Mouse (Mus musculus) kidney, embryonic 15.5 days (tissue): Measurements from ENCODE around the gene Art5. TPM values are rescaled to one million over a fixed set of nuclear protein-coding genes. Genes with fewer than 3 reads are reported as not detected.

Experiments used
- ATAC-seq: fragments of 200-750 bp; cut with Nextera tagmentation; replicated peaks from 2 replicates; pipeline ENCODE4 v1.8.0; 2017; ENCODE audit warnings: moderate TSS enrichment; ENCODE audit not compliant: low FRiP score
- H3K27ac ChIP-seq: fragments of 300-500 bp; sonication (generic); 2 replicates; pipeline ENCODE4 v1.5.1; 2015; ENCODE audit warnings: mild to moderate bottlenecking, inconsistent platforms
- H3K27me3 ChIP-seq: fragments of 300-500 bp; sonication (generic); 2 replicates; pipeline ENCODE4 v1.6.1; 2015; ENCODE audit warnings: inconsistent platforms
- H3K36me3 ChIP-seq: fragments of 300-500 bp; sonication (generic); 2 replicates; pipeline ENCODE4 v1.6.1; 2015; ENCODE audit warnings: inconsistent platforms
- H3K4me1 ChIP-seq: fragments of 300-500 bp; sonication (generic); 2 replicates; pipeline ENCODE4 v1.6.1; 2015; ENCODE audit warnings: inconsistent platforms
- H3K4me2 ChIP-seq: fragments of 300-500 bp; sonication (generic); 2 replicates; pipeline ENCODE4 v1.6.1; 2015; ENCODE audit warnings: moderate library complexity, mild to moderate bottlenecking, inconsistent platforms
- H3K4me3 ChIP-seq: fragments of 300-500 bp; sonication (generic); replicated peaks from 2 replicates; pipeline ENCODE4 v1.5.1; 2015; ENCODE audit warnings: mild to moderate bottlenecking, inconsistent platforms
- H3K9ac ChIP-seq: fragments of 300-500 bp; sonication (generic); 2 replicates; pipeline ENCODE4 v1.6.1; 2015; ENCODE audit warnings: mild to moderate bottlenecking, inconsistent platforms
- H3K9me3 ChIP-seq: fragments of 300-500 bp; sonication (generic); replicated peaks from 2 replicates; pipeline ENCODE4 v1.6.1; 2016; ENCODE audit warnings: inconsistent platforms
- WGBS: fragments of 180-500 bp; shearing (Covaris S2); methylation state at CpG from one replicate; pipeline ENCODE4 v1.1.7; 2015; ENCODE audit warnings: mixed read lengths; 5-methylcytosine and 5-hydroxymethylcytosine counted together
- polyA plus RNA-seq: library from polyadenylated mRNA; unstranded; fragments of >200 nt; fragmentation: Nextera tagmentation; extraction: Ambion mirVana; gene quantifications from 2 replicates; pipeline ENCODE4 v1.2.1, GENCODE M21; 2015

Art5 gene
- polyA plus RNA-seq, 1 experiment from 2014 or later, result 1.6 TPM

GRCm38 (mm10) chr7:102104126-102104525 is 5.2 kb downstream of the Art5 start:
- Histone ChIP-seq H3K36me3 (no peaks in the 10 kb centered on the region), H3K9me3 (no peaks in the 10 kb centered on the region), H3K4me3 (no peak overlapping the region), H3K4me2 (no peak overlapping the region), H3K27ac (no peak overlapping the region), H3K27me3 (no peaks in the 10 kb centered on the region), H3K4me1 (peaks cover 34% of the 10 kb centered on the region), H3K9ac (no peak overlapping the region)
- ATAC-seq, result no peak
- WGBS, result 62% methylated on average over 5 of the region's 5 CpGs

DNA sequence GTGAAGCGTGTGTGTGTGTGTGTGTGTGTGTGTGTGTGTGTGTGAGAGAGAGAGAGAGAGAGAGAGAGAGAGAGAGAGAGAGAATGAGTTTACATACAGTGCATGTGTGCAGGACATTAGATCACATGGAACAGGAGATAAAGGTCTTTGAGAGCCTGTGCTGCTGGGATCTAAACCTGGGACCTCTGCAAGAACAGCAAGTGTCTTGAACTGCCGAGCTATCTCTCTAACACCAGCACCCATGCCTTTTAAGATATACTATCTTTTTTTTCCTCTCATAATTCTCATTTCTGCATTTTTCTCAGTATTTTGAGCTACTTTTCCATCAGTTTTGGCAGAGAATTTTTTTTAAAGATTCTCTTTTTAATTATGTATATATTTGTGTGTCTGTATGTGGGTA is 5.7 kb downstream of the Art5 start:
- no peaks in the 10 kb centered on the region for H3K27me3 ChIP-seq
- no peak overlapping the region for H3K4me3 ChIP-seq
- no peak overlapping the region for H3K9ac ChIP-seq
- 86% methylated on average over 2 of the region's 2 CpGs for WGBS
- no peak for ATAC-seq
- peaks cover 37% of the 10 kb centered on the region for H3K4me1 ChIP-seq
- H3K9me3 ChIP-seq, result no peaks in the 10 kb centered on the region
- H3K4me2 ChIP-seq, result no peak overlapping the region
- H3K36me3 ChIP-seq, result no peaks in the 10 kb centered on the region
- no peak overlapping the region for H3K27ac ChIP-seq

GRCm38 (mm10) chr7:102102696-102103095 is 6.6 kb downstream of the Art5 start:
- H3K27me3 ChIP-seq, result no peaks in the 10 kb centered on the region
- ATAC-seq, result no peak

GRCm38 (mm10) chr7:102102241-102102640 is 7.0 kb downstream of the Art5 start:
- Histone ChIP-seq H3K4me3 (no peak overlapping the region), H3K27me3 (no peaks in the 10 kb centered on the region), H3K9me3 (no peaks in the 10 kb centered on the region), H3K27ac (no peak overlapping the region), H3K4me2 (no peak overlapping the region), H3K9ac (no peak overlapping the region), H3K36me3 (no peaks in the 10 kb centered on the region), H3K4me1 (peaks cover 35% of the 10 kb centered on the region)
- WGBS, result 45% methylated on average over 8 of the region's 8 CpGs
- no peak for ATAC-seq

More at GRCm38 (mm10) chr7:102102696-102103095, 6.6 kb downstream of the Art5 start:
- H3K9me3 ChIP-seq, result no peaks in the 10 kb centered on the region
- peaks cover 37% of the 10 kb centered on the region for H3K4me1 ChIP-seq
- H3K9ac ChIP-seq, result no peak overlapping the region
- H3K4me3 ChIP-seq, result no peak overlapping the region
- 37% methylated on average over 6 of the region's 6 CpGs for WGBS
- no peak overlapping the region for H3K27ac ChIP-seq
- H3K36me3 ChIP-seq, result no peaks in the 10 kb centered on the region
- no peak overlapping the region for H3K4me2 ChIP-seq

GRCm38 (mm10) chr7:102101487-102101886 is 7.8 kb downstream of the Art5 start, which contains the start of gene Art1:
TSS of gene Art1 (plus strand) at chr7:102101743.
- H3K9me3 ChIP-seq, result no peaks in the 10 kb centered on the region
- no peak for ATAC-seq
- H3K4me1 ChIP-seq, result peaks cover 28% of the 10 kb centered on the region
- no peak within 1 kb of the TSS for H3K4me3 ChIP-seq
- peak within 1 kb of the TSS; percentile 75 for H3K4me2 ChIP-seq
- no peak within 1 kb of the TSS for H3K9ac ChIP-seq
- peak within 1 kb of the TSS; percentile 78 for H3K27ac ChIP-seq
- 46% methylated on average over 5 of the region's 5 CpGs for WGBS
- H3K36me3 ChIP-seq, result no peaks in the 10 kb centered on the region
- H3K27me3 ChIP-seq, result no peaks in the 10 kb centered on the region

DNA sequence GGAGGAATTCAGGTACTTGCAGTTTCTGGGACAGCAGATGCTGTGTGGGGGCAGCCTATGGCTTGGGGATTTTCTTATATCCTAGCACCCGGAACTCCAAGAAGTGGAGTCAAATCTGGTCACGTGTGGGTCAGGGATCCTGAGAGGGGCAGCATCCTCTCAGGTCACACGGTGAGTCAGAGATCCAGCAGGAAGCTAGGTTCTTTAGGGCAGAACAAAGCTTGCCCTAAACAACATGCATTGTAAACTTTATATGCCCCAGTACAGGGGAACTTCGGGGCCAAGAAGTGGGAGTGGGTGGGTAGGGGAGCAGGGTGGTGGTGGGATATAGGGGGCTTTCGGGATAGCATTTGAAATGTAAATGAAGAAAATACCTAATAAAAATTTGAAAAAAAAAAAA is 8.4 kb downstream of the Art5 start:
- Histone ChIP-seq H3K27me3 (no peaks in the 10 kb centered on the region), H3K4me3 (no peak overlapping the region), H3K4me1 (peaks cover 27% of the 10 kb centered on the region), H3K36me3 (no peaks in the 10 kb centered on the region), H3K27ac (peak overlapping the region; percentile 78; the same call in 1 of the 2 replicates), H3K9ac (no peak overlapping the region), H3K9me3 (no peaks in the 10 kb centered on the region), H3K4me2 (no peak overlapping the region; the same call in 1 of the 2 replicates)
- 26% methylated on average over 5 of the region's 5 CpGs for WGBS
- ATAC-seq, result no peak

- ATAC-seq, result peak; percentile 80
- H3K4me2 ChIP-seq, result peak overlapping the region; percentile 75
- H3K4me3 ChIP-seq, result peak overlapping the region; percentile 39
- no peaks in the 10 kb centered on the region for H3K27me3 ChIP-seq
- no peaks in the 10 kb centered on the region for H3K9me3 ChIP-seq
- H3K36me3 ChIP-seq, result no peaks in the 10 kb centered on the region
- 2% methylated on average over 30 of the region's 30 CpGs for WGBS
- peaks cover 28% of the 10 kb centered on the region for H3K4me1 ChIP-seq
- 0 out of 2 replicates have a peak overlapping the region, but pooled peaks have one; percentile 4 for H3K9ac ChIP-seq
- H3K27ac ChIP-seq, result peak overlapping the region; percentile 78
Observed at GRCm38 (mm10) chr7:102099760-102100661, 9.3 kb downstream of the Art5 start.

DNA sequence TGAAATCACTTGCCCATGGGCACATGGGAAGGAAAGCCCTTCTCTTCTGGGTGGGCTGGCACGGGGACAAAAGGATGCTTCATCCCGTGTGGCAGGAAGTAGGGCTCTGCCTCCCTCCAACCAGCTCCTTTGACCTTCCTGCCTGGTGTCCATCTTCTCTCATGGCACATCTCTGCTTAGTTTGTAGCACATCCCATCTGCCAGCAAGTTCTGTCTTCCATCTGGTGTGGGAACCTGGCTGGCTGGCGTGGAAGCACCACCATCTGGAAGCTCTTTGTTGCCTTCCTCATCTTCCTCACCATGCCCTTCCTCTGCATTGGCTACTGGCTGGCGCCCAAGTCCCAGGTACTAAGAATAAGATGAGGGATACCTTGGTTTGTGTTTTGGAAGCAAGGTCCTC is 22.0 kb downstream of the Art5 start:
- ATAC-seq, result no peak
- Histone ChIP-seq H3K9ac (no peak overlapping the region), H3K27me3 (no peaks in the 10 kb centered on the region), H3K4me2 (no peak overlapping the region), H3K4me1 (no peaks in the 10 kb centered on the region), H3K4me3 (no peak overlapping the region), H3K27ac (no peak overlapping the region), H3K9me3 (no peaks in the 10 kb centered on the region), H3K36me3 (peaks cover 50% of the 10 kb centered on the region)
- WGBS, result 81% methylated on average over 4 of the region's 4 CpGs

GRCm38 (mm10) chr7:102084041-102084696 is 25.1 kb downstream of the Art5 start:
- no peak overlapping the region for H3K4me3 ChIP-seq
- H3K9ac ChIP-seq, result no peak overlapping the region
- no peaks in the 10 kb centered on the region for H3K4me1 ChIP-seq
- WGBS, result 84% methylated on average over 26 of the region's 26 CpGs
- peaks cover 72% of the 10 kb centered on the region for H3K36me3 ChIP-seq
- H3K27ac ChIP-seq, result no peak overlapping the region
- H3K27me3 ChIP-seq, result no peaks in the 10 kb centered on the region
- no peak for ATAC-seq
- no peaks in the 10 kb centered on the region for H3K9me3 ChIP-seq
- H3K4me2 ChIP-seq, result no peak overlapping the region

- peaks cover 73% of the 10 kb centered on the region for H3K36me3 ChIP-seq
- no peaks in the 10 kb centered on the region for H3K27me3 ChIP-seq
- H3K27ac ChIP-seq, result no peak within 1 kb of the TSS
- no peak within 1 kb of the TSS for H3K4me2 ChIP-seq
- no peaks in the 10 kb centered on the region for H3K4me1 ChIP-seq
- no peaks in the 10 kb centered on the region for H3K9me3 ChIP-seq
- 90% methylated on average over 5 of the region's 5 CpGs for WGBS
- no peak for ATAC-seq
- no peak within 1 kb of the TSS for H3K9ac ChIP-seq
- no peak within 1 kb of the TSS for H3K4me3 ChIP-seq
Observed at GRCm38 (mm10) chr7:102082816-102083215, 26.5 kb downstream of the Art5 start, which contains the start of gene Trpc2. TSS of gene Trpc2 (plus strand) at chr7:102083116.

DNA sequence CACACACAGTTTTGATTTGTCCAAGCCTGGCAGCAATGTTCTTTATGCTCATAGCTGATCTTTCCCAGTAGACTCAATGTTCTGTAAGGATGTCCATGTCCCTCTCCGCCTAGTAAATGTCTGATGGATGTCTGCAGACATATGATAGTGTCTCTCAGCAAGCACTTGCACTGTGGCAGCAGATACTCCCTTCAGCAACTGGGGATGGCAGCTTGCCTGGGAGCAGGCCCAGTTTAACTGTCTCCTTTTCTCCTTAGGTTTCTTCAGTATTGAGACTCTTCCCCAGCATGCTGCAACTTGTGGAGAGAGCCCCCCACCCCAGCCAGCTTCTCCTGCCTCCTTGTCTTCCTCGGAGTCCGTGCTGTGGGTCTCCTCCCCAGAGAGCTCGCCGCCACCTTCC is 27.5 kb downstream of the Art5 start:
- no peak overlapping the region for H3K9ac ChIP-seq
- H3K36me3 ChIP-seq, result peaks cover 82% of the 10 kb centered on the region
- H3K4me1 ChIP-seq, result no peaks in the 10 kb centered on the region
- no peak overlapping the region for H3K4me3 ChIP-seq
- H3K27me3 ChIP-seq, result no peaks in the 10 kb centered on the region
- no peak overlapping the region for H3K4me2 ChIP-seq
- H3K9me3 ChIP-seq, result no peaks in the 10 kb centered on the region
- ATAC-seq, result no peak
- WGBS, result 94% methylated on average over 5 of the region's 5 CpGs
- no peak overlapping the region for H3K27ac ChIP-seq

GRCm38 (mm10) chr7:102080311-102080710 is 29.0 kb downstream of the Art5 start:
- Histone ChIP-seq H3K4me2 (no peak overlapping the region), H3K4me3 (no peak overlapping the region), H3K9ac (no peak overlapping the region), H3K36me3 (peaks cover 96% of the 10 kb centered on the region), H3K27me3 (no peaks in the 10 kb centered on the region), H3K9me3 (no peaks in the 10 kb centered on the region), H3K4me1 (no peaks in the 10 kb centered on the region), H3K27ac (no peak overlapping the region)
- 85% methylated on average over 8 of the region's 8 CpGs for WGBS
- ATAC-seq, result no peak
